Mouse (Mus musculus) liver, embryonic 14.5 days (tissue): ENCODE measurements around the gene Aqp1. TPM values are rescaled to one million over a fixed set of nuclear protein-coding genes. Genes with fewer than 3 reads are reported as not detected.

ENCODE experiments used
- ATAC-seq: fragments of 200-750 bp; cut with Nextera tagmentation; 2 replicates; pipeline ENCODE4 v1.8.0; 2017; ENCODE audit warnings: moderate number of reproducible peaks, mild to moderate bottlenecking, moderate library complexity; ENCODE audit not compliant: insufficient read depth
- DNase-seq, 3 experiments: peaks; one replicate each; pipeline ENCODE4 v3.0.0-alpha.2; 2012 to 2013; ENCODE audit warnings: low read depth in 3 of 3, low spot score in 3 of 3
- H3K27ac ChIP-seq: fragments of 300-500 bp; sonication (generic); 2 replicates; pipeline ENCODE4 v1.5.1; 2014; ENCODE audit warnings: moderate library complexity, mild to moderate bottlenecking, control low read depth, inconsistent platforms
- H3K27me3 ChIP-seq: fragments of 300-500 bp; sonication (generic); 2 replicates; pipeline ENCODE4 v1.6.1; 2014; ENCODE audit warnings: mild to moderate bottlenecking, low read length, moderate library complexity; ENCODE audit not compliant: control insufficient read depth, insufficient read depth
- H3K36me3 ChIP-seq: fragments of 300-500 bp; sonication (generic); replicated peaks from 2 replicates; pipeline ENCODE4 v1.6.1; 2014; ENCODE audit warnings: low read depth; ENCODE audit not compliant: control insufficient read depth, insufficient read depth
- H3K4me1 ChIP-seq, 2 experiments: fragments of 200-500 bp in 1 of 2; fragments of 300-500 bp in 1 of 2; sonication (generic) in 1 of 2; replicated peaks; 2 replicates each; pipeline ENCODE4 v1.6.1; 2012 to 2014; ENCODE audit warnings: antibody characterized with exemption in 1 of 2, inconsistent platforms in 1 of 2, low read length in 1 of 2; ENCODE audit not compliant: control insufficient read depth in 2 of 2, insufficient read depth in 2 of 2
- H3K4me2 ChIP-seq: fragments of 300-500 bp; sonication (generic); 2 replicates; pipeline ENCODE4 v1.6.1; 2014; ENCODE audit warnings: low read depth, mild to moderate bottlenecking, control low read depth, moderate library complexity
- H3K4me3 ChIP-seq, 2 experiments: fragments of 200-500 bp in 1 of 2; fragments of 300-500 bp in 1 of 2; sonication (generic) in 1 of 2; 2 replicates each; pipeline ENCODE4 v1.5.1; 2012 to 2014; ENCODE audit warnings: low read depth in 2 of 2, low read length in 2 of 2, mild to moderate bottlenecking in 2 of 2, control low read depth in 1 of 2, inconsistent platforms in 1 of 2, moderate library complexity in 1 of 2; ENCODE audit not compliant: insufficient read depth in 1 of 2
- H3K9ac ChIP-seq: fragments of 300-500 bp; sonication (generic); replicated peaks from 2 replicates; pipeline ENCODE4 v1.6.1; 2014; ENCODE audit warnings: mild to moderate bottlenecking, control low read depth, moderate library complexity
- H3K9me3 ChIP-seq: fragments of 300-500 bp; sonication (generic); 2 replicates; pipeline ENCODE4 v1.6.1; 2016; ENCODE audit warnings: low read length, mixed read lengths; ENCODE audit not compliant: control insufficient read depth
- CTCF ChIP-seq: IDR thresholded peaks from 2 replicates; pipeline ENCODE4 v1.5.1; 2016; ENCODE audit warnings: antibody characterized with exemption, low read depth, control low read depth
- EP300 ChIP-seq: IDR thresholded peaks from 2 replicates; pipeline ENCODE4 v1.6.1; 2016; ENCODE audit warnings: antibody characterized with exemption, low read depth
- WGBS: fragments of 180-500 bp; shearing (Covaris S2); extraction: QIAGEN DNeasy Blood & Tissue Kit; methylation state at CpG from one replicate; pipeline ENCODE4 v1.1.7; 2014; ENCODE audit not compliant: insufficient replicate concordance; 5-methylcytosine and 5-hydroxymethylcytosine counted together
- polyA plus RNA-seq, 2 experiments: library from polyadenylated mRNA; depleted of rRNA in 1 of 2; stranded (reverse) in 1 of 2; unstranded in 1 of 2; fragments of >200 nt; fragmentation: Nextera tagmentation in 1 of 2; extraction: Ambion mirVana in 1 of 2; gene quantifications; 2 replicates each; pipeline versions ENCODE4 v1.2.1 to v1.2.3; 2012 to 2014

The Aqp1 gene
- polyA plus RNA-seq, 2 experiments: 13.2 to 58.3 TPM

DNA sequence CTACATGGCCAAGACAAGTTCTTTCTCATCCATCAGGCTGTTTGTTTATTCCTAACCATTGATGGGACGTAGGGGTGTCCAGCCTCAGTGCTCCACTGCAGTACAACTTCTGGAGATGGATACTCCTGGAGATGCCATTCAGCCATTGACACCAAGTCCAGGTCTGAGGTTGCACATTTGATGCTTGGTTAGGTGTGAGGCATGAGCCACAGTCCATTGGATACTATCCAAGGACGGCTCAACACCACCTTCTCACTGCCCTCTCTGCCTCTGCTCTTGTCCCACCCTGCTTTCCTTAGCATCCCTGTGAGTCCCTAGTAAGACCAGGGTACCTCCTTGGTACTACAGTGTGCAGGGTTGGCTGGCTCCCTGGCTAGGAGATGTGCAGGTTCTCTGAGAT, 36.3 kb upstream of the Aqp1 start:
- WGBS: 68% methylated on average over 2 of the region's 2 CpGs
- H3K36me3 ChIP-seq: no peaks in the 10 kb centered on the region
- H3K4me3 ChIP-seq: no peak overlapping the region
- no peak overlapping the region for H3K27ac ChIP-seq
- no peak for DNase-seq
- H3K9me3 ChIP-seq: no peaks in the 10 kb centered on the region
- no peak for ATAC-seq
- H3K27me3 ChIP-seq: no peaks in the 10 kb centered on the region
- no peak for TF ChIP-seq EP300
- TF ChIP-seq CTCF: no peak
- no peak overlapping the region; the same call in 1 of the 2 replicates for H3K9ac ChIP-seq
- H3K4me1 ChIP-seq: peaks cover 6 to 21% of the 10 kb centered on the region in 2 experiments; a peak in 3 of 4 replicates
- no peak overlapping the region for H3K4me2 ChIP-seq

DNA sequence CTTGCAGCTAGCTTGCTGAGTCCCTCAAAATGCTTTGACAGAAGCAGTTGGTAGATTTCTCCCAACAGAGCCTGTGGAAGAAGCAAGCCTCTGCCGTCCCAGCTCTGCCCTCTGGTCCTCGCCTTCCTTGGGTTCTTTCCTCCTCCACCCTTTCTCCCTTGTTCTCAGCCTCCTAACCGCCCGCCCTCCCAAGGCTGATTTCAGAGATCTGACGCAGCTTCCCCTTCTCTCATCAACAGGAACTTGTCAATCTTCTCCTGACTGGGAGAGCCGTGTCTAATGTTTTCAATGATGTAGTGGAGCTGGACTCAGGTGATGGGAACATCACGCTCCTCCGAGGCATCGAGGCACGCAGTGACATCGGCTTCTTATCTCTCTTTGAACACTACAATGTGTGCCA, 35.5 kb upstream of the Aqp1 start:
- no peak overlapping the region for H3K4me3 ChIP-seq
- no peaks in the 10 kb centered on the region for H3K36me3 ChIP-seq
- H3K27me3 ChIP-seq: no peaks in the 10 kb centered on the region
- H3K4me1 ChIP-seq: peaks cover 6 to 21% of the 10 kb centered on the region in 2 experiments; a peak in 3 of 4 replicates
- WGBS: 39% methylated on average over 11 of the region's 11 CpGs
- no peak for ATAC-seq
- H3K4me2 ChIP-seq: no peak overlapping the region
- no peak for DNase-seq
- no peak overlapping the region for H3K27ac ChIP-seq
- no peaks in the 10 kb centered on the region for H3K9me3 ChIP-seq
- no peak overlapping the region for H3K9ac ChIP-seq
- no peak for TF ChIP-seq EP300
- TF ChIP-seq CTCF: no peak

DNA sequence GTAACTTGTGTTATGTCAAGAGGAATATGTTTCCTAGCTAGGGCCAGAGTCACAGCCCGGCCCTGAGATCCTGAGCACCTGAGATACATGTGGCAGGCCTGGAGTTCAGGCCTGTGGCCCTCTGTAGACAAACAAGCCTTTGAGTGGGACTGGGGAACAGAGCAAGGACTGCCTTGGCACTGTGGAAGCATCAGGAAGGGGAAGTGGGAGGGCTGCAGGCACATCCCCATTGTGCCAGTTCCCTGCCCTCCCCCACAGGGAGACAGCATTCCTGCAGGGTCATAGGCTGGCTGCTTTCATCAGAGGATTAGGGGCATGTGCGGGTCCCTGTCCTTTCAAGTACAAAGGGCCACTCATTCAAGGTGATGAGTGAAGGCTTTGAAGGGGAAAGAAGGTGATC, 26.1 kb upstream of the Aqp1 start:
- 47% methylated on average over 2 of the region's 2 CpGs for WGBS
- no peak for DNase-seq

DNA sequence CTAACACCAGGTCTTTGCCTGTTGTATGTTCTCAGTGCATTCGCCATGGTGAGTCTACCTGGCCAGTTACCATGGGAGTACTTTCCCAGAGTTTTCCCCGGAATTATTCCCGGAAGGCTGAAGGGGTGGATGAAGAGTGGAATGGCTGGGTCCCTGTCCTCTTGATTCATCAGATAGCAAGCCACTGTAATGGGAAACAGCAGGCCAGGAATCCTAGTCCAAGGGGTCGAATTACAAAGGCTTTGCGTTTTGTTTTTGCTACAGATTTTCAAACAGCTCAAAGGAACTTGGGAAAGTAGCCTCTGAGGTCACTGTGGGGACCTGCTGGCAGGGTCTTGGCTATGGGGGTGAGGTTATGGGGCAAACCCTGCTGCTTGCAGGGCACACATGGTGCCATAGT, 24.3 kb upstream of the Aqp1 start:
- Histone ChIP-seq H3K9ac (no peak overlapping the region), H3K27me3 (no peaks in the 10 kb centered on the region), H3K4me3 (no peak overlapping the region), H3K4me2 (no peak overlapping the region), H3K9me3 (no peaks in the 10 kb centered on the region), H3K36me3 (no peaks in the 10 kb centered on the region), H3K4me1 (peaks cover 12 to 21% of the 10 kb centered on the region in 2 experiments), H3K27ac (no peak overlapping the region)
- 56% methylated on average over 5 of the region's 5 CpGs for WGBS
- TF ChIP-seq CTCF (no peak), EP300 (no peak)
- DNase-seq (no peak), ATAC-seq (no peak)

More for the DNA sequence above, 26.1 kb upstream of the Aqp1 start:
- Histone ChIP-seq H3K9ac (no peak overlapping the region), H3K9me3 (no peaks in the 10 kb centered on the region), H3K4me1 (peaks cover 12 to 21% of the 10 kb centered on the region in 2 experiments), H3K36me3 (no peaks in the 10 kb centered on the region), H3K27me3 (no peaks in the 10 kb centered on the region), H3K4me2 (no peak overlapping the region), H3K27ac (no peak overlapping the region), H3K4me3 (no peak overlapping the region)
- ATAC-seq: no peak
- no peak for TF ChIP-seq CTCF
- TF ChIP-seq EP300: no peak

DNA sequence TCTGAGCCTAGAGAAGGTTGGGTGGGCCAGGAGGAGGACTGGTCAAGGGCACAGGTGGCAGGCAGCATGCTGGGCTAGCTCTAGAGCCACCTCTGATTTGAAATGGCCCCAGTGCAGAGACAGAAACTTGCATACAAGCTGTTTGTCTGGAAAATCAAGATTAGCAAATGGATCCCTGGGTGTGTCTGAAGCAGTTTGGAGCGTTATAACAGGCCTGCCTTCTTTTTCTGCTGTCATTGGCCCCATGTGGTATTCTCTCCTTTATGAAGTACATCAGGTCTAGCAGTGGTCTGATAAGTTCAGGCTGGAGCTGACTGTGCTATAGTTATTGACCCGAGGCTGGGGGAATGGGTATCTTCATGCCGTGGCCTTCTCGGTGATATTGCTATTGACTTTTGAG, 22.3 kb upstream of the Aqp1 start:
- Histone ChIP-seq H3K9me3 (no peaks in the 10 kb centered on the region), H3K4me1 (peaks cover 12 to 21% of the 10 kb centered on the region in 2 experiments), H3K36me3 (no peaks in the 10 kb centered on the region), H3K27me3 (no peaks in the 10 kb centered on the region), H3K9ac (no peak overlapping the region), H3K4me3 (no peak overlapping the region), H3K4me2 (no peak overlapping the region), H3K27ac (no peak overlapping the region; the same call in 1 of the 2 replicates)
- TF ChIP-seq EP300: peak; percentile 77
- no peak for TF ChIP-seq CTCF
- DNase-seq (no peak), ATAC-seq (peak; percentile 78)
- WGBS: 18% methylated on average over 4 of the region's 4 CpGs
